Mouse (Mus musculus) embryonic fibroblast, embryonic 13.5 days (primary cell): ENCODE measurements at regions not wholly inside any gene's neighbourhood (a gene's known extent, or its start where the extent isn't known, plus 50 kb on each side); places are given as distances from the start of the nearest gene placed in this dataset.

Experiments used
- H3K27ac ChIP-seq: 2 replicates; pipeline ENCODE4 v1.5.1; 2012; ENCODE audit warnings: low read length, control low read depth, inconsistent platforms; ENCODE audit not compliant: insufficient read depth
- H3K4me1 ChIP-seq: 2 replicates; pipeline ENCODE4 v1.6.1; 2011; ENCODE audit warnings: low read length; ENCODE audit not compliant: control insufficient read depth, insufficient read depth
- H3K4me3 ChIP-seq: 2 replicates; pipeline ENCODE4 v1.5.1; 2011; ENCODE audit warnings: mild to moderate bottlenecking, control low read depth, low read length; ENCODE audit not compliant: insufficient read depth
- CTCF ChIP-seq: IDR thresholded peaks from 2 replicates; pipeline ENCODE4 v1.5.1; 2011; ENCODE audit warnings: mild to moderate bottlenecking, control low read depth, low read length, moderate library complexity, borderline replicate concordance; ENCODE audit not compliant: insufficient read depth
- POLR2A ChIP-seq: IDR thresholded peaks from 2 replicates; pipeline ENCODE4 v1.6.1; 2011; ENCODE audit warnings: low read depth, mild to moderate bottlenecking, control low read depth, low read length, moderate library complexity

DNA sequence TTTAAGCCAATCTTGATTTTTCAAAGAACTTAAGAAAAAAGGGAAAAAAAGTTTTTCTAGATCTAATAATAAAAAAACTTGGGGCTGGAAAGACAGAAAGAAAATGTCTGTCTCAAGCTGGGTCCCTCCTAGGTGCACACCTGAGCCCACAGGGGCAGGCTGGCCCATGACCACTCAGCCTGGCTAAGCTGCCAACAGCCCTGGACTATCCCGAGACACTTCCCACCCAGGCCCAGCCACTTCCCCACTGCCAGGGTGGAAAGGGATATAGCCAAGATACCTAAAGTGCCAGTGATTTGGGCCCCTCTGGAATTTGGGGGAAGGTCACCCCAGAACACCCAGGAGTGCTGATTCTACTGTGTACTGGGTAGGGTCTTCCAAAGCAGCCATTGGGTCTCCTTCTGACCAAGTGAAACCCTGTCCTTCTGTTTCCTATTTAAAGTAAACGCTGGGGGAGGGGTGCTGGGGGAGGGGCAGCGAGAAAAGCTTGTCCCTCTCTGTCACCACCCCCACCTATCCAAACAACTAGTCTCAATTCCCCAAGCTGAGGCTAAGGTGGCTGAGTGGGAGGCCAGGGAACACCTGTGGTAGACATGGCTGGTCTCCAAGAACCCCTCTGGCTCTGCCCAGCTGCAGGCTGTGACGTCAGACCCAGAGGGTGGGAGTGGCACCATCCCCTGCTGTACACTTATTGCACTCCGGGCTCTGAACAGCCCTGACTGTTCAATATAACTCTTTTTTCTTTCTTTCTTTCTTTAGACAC is 62.6 kb downstream of the Mcfd2 start:
- Histone ChIP-seq H3K4me1 (peaks cover 21% of the 10 kb centered on the region), H3K4me3 (no peak overlapping the region), H3K27ac (peak overlapping the region; percentile 98)
- TF ChIP-seq CTCF (no peak), POLR2A (no peak)

DNA sequence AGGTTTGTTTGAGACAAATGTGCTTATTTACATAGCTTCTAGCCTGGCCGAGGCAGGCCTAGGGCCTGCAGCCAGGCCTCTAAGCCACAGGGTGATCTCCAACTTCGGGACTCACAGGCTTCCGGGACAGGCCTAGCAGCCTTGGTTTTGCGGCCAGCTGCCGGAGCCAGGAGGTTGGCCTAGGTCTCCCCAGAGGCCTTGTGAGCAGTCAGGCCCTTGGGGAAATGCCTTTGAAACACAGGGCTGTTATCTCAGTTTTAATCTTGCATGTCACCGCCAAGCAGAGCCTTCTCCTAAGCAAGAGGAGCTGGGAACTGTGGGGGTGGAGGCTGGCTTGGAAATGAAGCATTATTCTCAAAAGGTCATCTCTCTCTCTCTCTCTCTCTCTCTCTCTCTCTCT is 63.2 kb downstream of the Mcfd2 start:
- no peak for TF ChIP-seq CTCF
- 0 out of 2 replicates have a peak, but pooled peaks have one; percentile 9 for TF ChIP-seq POLR2A
- Histone ChIP-seq H3K4me1 (peaks cover 21% of the 10 kb centered on the region), H3K27ac (peak overlapping the region; percentile 98), H3K4me3 (no peak overlapping the region)

DNA sequence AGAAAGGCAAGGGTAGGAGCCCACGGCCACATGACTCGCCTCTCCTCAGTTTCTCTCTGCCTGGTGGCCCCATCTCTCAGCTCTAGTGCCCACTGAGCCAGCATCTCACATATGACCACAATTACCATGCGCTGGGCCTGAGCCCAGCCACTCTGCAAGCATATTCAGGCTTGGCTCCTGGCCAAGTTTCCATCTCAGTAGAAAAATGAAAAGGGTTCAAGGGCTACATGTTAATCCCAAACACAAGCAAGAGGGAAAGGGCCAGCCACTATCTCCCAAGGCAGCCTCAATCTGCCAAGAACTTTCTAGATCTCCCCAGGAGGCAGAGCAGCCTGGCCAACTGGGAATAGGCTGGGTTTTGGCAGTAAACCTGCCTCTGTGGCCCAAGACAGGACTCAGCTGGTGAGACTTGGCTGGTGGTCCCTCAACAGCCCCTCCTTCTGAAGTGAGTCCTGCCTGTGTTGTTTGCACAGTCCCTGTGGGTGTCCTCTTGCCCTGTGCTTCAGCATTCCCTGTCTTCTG is 65.0 kb downstream of the Mcfd2 start:
- H3K4me1 ChIP-seq = peaks cover 12% of the 10 kb centered on the region; the same call in 1 of the 2 replicates
- TF ChIP-seq CTCF = no peak
- H3K27ac ChIP-seq = peak overlapping the region; percentile 60
- H3K4me3 ChIP-seq = no peak overlapping the region

DNA sequence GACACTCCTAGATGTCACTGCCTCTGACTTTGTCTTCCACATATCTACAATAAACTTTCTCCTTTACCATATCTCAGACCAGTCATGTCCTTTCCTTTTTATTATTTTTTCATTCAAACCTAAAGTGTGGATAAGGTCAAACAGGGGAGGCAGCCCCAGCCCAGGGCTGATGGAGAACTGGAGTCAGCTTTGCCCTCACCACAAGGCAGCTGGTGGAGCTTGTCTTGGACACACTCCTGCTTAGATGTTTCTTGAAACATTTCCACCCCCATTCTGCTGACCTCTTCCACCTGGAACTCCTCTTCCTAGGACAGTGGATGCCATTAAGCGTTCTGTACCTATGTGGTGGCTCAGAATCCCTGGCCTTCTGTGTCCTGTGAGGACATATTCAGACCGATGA is 65.6 kb downstream of the Mcfd2 start:
- H3K4me3 ChIP-seq = no peak overlapping the region
- H3K4me1 ChIP-seq = peaks cover 12% of the 10 kb centered on the region; the same call in 1 of the 2 replicates
- no peak for TF ChIP-seq POLR2A
- no peak for TF ChIP-seq CTCF
- peak overlapping the region; percentile 60 for H3K27ac ChIP-seq

DNA sequence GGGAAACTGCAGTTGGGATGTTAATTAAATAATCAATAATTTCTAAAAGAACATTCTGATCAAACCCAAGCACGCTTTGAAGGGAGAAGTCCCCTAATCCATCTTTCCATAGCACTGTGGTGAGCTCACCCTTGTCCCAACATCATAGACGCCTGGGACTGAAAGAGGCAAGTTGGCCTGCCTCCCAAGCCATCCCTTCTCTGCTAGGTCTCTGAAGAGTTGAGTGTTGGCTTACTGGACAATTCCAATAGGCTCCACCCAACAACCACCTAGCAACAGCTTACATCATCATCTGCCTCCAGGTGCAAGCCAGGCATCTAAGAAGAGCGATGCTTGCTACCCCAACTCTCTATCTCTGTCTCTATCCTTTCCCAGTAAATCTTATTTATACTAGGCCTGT is 66.6 kb downstream of the Mcfd2 start:
- Histone ChIP-seq H3K27ac (no peak overlapping the region), H3K4me3 (no peak overlapping the region), H3K4me1 (peaks cover 12% of the 10 kb centered on the region; the same call in 1 of the 2 replicates)
- TF ChIP-seq CTCF (no peak), POLR2A (no peak)

DNA sequence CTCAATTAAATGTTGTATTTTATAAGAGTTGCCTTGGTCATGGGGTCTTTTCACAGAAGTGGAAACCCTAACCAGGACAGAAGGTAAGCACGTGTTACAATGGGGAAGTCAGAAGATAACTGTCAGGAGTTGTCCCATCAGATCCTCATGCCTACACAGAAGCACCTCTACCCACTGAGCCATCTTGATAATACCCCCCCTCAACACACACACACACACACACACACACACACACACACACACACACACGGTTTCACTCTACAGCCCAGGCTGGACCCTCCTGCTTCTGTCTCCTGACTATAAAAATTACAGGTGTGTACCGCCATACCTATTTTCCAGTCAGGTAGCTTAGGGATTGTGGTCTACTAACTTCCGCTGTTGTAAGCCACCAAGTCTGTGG is 68.3 kb downstream of the Mcfd2 start:
- no peak overlapping the region for H3K4me3 ChIP-seq
- H3K4me1 ChIP-seq = peaks cover 9% of the 10 kb centered on the region; the same call in 1 of the 2 replicates
- no peak for TF ChIP-seq CTCF
- no peak for TF ChIP-seq POLR2A
- no peak overlapping the region for H3K27ac ChIP-seq

DNA sequence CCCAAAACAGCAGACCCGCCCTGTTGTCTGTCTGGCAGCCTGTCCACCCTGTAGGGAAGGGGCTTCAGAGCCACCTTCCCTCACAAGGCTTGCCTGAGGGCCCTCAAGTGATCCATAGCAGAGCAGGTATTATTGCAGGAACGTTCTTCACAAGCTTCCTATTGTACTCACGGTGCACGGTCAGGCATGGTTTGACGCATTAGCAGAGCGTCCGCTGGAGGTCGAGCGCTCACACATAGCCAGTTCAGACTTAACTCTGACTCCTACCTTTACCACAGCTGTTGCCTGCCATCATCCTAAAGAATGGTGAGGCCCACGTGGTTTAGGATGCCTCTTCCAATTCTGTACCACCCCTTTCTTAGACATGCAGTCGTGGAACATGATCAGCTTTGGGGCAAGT is 71.1 kb downstream of the Mcfd2 start:
- TF ChIP-seq POLR2A = no peak
- no peak for TF ChIP-seq CTCF
- Histone ChIP-seq H3K4me1 (no peaks in the 10 kb centered on the region), H3K4me3 (no peak overlapping the region), H3K27ac (no peak overlapping the region)

DNA sequence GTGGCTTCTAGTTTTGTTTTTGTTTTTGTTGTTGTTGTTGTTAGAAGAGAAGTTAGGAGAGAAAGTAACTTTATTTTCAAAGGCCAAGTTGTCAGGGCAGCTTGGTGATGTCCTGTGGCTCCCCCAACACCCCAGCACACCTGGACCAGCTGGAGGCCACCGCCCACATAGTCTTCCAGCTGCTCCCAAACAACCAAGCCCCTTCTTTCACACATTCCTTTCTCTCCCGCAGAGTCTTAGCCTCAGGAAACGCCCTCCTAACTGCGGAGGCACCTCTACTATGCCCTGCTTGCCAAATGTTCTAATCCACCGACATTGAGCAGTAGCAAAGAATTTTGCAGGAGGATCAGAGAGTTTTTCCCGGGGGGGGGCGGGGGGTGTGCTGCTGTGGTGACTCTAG is 72.3 kb downstream of the Mcfd2 start:
- TF ChIP-seq POLR2A = no peak
- no peak for TF ChIP-seq CTCF
- H3K27ac ChIP-seq = no peak overlapping the region
- H3K4me1 ChIP-seq = no peaks in the 10 kb centered on the region
- H3K4me3 ChIP-seq = no peak overlapping the region

DNA sequence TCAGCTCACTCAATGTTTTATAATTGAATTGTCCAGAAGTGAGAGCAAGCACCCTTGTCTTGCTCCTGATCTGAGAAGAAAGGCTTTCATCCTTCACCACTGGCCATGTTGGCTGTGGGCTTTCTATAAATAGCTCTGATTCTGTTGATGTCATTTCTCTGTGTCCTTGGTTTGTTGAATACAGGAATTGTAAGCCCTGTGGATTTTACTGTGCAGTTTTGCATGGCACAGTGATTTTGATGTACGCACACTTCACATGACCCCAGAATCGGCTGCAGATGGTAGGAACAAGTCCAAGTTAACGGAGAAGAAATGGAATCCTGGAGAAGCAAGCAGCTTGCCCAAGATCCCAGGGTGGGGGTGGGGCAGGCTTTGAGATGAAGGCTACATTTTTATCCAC is 76.1 kb downstream of the Mcfd2 start:
- Histone ChIP-seq H3K27ac (no peak overlapping the region), H3K4me3 (no peak overlapping the region), H3K4me1 (no peaks in the 10 kb centered on the region)
- TF ChIP-seq POLR2A (no peak), CTCF (no peak)
